Mouse (Mus musculus) c-Kit-positive CD71-negative TER-119-negative erythroid progenitor cells, embryonic 14.5 days (primary cell): ENCODE measurements around the gene C2cd3.

Experiments
- DNase-seq: peaks from one replicate; pipeline ENCODE4 v3.0.0-alpha.2; 2013; ENCODE audit warnings: low read depth

Gene C2cd3

GRCm38 (mm10) chr7:100371495-100372451, at the start of gene C2cd3, which contains the start of gene Ppme1:
Gene C2cd3 (plus strand): TSS chr7:100372233.
Gene Ppme1 (minus strand): TSS chr7:100372307.
- peak; percentile 97 for DNase-seq

DNA sequence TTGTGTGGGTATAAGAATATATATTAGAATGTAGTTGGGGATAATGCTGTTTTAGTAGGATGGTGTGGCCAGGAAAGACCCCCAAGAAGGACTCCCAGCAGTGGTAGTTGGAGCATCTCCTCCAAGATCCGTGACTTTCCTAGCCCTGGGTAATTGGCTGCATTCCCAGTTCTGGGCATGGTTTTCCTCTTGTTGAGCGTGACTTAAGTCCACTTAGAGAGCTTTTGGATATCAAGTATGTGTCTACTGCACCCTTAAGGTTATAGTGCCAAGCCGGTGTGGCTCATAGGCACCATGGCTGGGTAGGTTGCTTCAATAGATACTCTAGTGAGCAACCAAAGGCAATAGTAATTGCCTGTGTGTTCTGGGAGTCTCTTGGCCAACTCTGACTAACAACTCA, 48.3 kb upstream of the C2cd3 start:
- DNase-seq, result no peak

GRCm38 (mm10) chr7:100325482-100325881, 46.6 kb upstream of the C2cd3 start:
- peak; percentile 8 for DNase-seq

DNA sequence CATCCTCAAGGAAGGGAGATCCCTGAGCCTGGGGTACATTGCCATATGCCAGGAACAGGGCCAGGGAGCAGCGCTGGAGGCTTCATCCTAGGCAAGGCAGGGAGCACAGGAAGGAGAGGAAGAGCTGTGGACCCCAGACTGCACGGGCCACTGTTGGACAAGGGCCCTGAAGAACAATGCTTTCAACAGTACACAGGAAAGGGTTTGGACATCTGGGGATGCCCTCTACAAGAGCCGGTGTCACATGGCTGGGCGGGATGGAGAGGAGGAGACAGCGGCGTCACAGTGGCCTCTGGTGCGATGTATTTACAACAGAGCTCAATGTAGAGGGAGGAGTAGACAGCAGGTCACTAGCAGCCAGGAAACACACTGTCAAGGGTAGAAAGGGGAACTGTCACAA, 44.5 kb upstream of the C2cd3 start:
- no peak for DNase-seq

- DNase-seq, result no peak
Observed at GRCm38 (mm10) chr7:100328636-100329035, 43.4 kb upstream of the C2cd3 start.

DNA sequence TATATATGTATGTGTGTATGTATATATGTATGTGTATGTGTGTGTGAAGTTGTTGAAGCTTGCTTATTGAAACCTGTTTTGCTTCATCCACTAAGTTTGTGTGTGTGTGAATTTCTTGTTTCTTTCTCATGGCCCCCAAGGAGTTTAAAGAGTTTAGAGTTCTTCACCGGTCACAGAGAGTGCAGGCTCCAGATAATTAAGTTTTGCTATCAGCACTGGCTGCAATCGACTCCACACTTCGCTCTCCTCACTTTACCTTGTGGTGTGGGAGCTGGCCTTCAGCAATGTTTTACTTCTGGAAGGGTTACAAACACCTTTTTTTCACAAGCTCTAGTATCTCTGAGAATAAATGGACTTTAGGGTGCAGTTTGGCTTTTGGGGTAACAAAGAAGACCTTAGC, 40.8 kb upstream of the C2cd3 start:
- no peak for DNase-seq

- DNase-seq, result no peak
Observed at GRCm38 (mm10) chr7:100335921-100336320, 36.1 kb upstream of the C2cd3 start.

DNA sequence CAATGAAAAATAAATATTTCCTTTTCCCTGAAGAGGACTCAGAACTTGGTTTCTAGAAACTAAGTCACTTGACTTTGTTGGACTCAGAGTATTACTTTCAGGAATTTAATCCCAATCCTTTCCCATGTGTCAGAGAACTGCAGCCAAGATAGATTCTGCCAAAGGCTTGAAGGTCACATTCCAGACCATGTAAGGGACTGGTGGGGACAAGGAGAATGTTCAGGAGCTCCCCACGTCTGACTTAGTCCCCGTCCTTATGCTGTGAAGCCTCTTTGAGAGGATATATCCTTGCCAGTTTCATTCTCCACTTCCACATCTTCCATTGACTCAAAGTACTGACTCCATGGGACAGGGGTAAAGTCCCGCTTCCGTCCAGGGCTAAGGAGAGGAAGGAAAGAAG, 17.0 kb upstream of the C2cd3 start:
- DNase-seq, result no peak

- DNase-seq, result no peak
Observed at GRCm38 (mm10) chr7:100356324-100356723, 15.7 kb upstream of the C2cd3 start.

- DNase-seq, result no peak
Observed at GRCm38 (mm10) chr7:100356768-100357167, 15.3 kb upstream of the C2cd3 start.

GRCm38 (mm10) chr7:100357856-100358255, 14.2 kb upstream of the C2cd3 start:
- no peak for DNase-seq

DNA sequence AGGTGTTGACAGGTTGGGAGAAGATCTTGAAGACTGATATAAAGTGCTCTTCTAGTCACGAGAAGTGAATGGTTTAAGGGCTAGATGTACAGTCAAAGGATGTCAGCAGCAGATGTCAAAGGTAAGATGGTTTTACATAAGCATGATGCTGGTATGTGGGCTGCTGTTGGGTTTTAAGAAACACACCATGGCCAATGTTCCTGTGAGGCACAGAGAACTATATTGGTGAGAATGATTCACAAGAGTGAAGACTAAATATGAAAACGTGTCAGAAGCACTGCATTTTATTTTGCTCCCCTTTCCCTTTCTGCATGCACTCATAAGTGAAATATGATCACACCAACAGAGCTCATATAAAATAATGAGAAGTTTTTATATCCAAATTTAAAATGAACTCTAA, 8.9 kb upstream of the C2cd3 start:
- no peak for DNase-seq

- no peak for DNase-seq
Observed at GRCm38 (mm10) chr7:100364888-100365287, 7.1 kb upstream of the C2cd3 start.

- DNase-seq, result no peak
Observed at GRCm38 (mm10) chr7:100372452-100372980, 483 bp downstream of the C2cd3 start.

- DNase-seq, result no peak
Observed at GRCm38 (mm10) chr7:100378257-100378656, 6.2 kb downstream of the C2cd3 start.

DNA sequence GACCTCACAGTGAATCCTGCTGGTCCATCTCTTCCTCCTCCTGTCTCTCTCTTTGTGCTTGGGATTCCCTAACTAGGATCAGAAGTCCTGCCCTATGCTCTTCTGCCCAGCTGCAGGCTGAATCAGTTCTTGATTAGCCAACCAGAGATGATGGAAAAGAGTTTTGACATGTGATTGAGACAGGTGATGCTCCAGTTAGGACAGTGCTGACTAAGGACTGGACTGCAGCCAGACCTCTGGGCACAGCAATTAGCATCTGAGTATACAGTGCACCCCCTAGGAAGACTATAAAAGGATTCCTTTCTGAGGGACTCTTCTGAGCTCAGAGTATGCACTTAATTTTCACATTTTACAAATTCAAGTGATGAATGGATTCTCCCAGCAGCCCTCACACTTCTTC, 9.1 kb downstream of the C2cd3 start:
- no peak for DNase-seq

DNA sequence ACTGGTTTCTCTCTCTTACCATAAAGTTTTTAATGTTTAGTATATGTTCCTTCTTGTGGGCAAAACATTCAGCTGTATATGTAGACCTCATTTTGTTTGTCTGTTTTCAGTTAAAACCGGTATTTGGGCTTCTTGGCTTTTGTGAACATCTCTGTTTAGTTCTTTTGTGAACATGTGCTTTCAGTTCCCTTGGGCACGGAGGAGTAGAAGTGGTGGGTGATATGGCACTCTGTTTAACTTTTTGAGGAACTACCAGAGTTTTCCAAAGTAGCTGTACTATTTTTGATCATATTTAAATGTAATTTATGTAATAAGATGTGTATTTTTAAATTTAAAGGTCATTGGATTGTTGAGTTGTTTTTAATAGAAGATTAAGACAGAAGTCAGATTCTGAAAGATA, 11.2 kb downstream of the C2cd3 start:
- no peak for DNase-seq

GRCm38 (mm10) chr7:100388174-100388573, 16.1 kb downstream of the C2cd3 start:
- DNase-seq, result no peak

DNA sequence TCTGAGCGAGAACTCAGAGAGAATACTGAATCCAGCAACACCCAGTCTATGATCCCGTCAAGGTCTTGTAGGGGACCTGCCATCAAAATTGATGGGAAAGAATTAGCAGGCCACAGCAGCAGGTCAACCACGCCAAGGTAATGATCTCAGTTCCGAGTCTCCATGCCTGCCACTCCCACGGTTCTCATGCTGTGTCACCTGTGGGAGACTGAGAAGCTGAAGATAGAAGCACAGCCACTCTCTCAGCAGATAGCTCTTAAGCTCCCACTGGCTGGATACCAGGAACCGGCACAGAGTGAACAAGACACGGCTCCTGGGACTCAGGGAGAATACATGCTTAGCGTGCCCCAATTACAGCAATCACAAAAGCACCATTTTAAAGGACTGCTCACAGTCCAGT, 18.1 kb downstream of the C2cd3 start:
- DNase-seq, result no peak

- no peak for DNase-seq
Observed at GRCm38 (mm10) chr7:100392265-100392664, 20.2 kb downstream of the C2cd3 start.

DNA sequence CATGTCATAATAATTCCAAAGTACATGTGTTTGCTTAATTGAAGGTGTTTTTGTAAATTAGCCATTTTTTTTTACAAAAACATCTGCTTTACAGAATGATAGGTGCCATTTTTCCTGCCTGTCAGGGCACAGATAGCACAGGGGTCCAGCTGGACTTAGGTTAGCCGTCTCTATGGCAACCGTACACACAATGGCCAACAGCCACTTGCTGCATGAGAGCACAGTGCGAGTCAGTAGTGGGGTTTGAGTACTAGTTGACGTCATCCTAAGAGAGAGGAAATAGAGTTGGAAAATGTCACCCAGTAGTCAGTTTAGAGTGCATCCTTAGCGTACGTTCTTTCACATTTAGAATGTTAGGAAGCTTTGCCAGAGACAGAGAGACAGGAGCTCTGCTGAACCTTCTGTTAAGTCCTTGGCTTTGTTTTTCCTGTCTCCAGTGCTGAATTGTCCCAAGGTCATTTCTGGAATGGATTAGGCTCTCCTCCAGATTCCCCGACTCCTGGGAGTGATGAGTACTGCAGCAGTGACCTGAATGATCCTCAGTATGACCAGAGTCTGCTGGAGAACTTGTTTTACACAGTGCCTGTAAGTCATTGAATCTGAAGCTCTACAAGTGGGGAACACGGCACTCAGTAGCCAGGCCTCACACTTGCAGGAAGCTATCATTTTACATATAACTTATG, 27.3 kb downstream of the C2cd3 start:
- DNase-seq, result no peak

DNA sequence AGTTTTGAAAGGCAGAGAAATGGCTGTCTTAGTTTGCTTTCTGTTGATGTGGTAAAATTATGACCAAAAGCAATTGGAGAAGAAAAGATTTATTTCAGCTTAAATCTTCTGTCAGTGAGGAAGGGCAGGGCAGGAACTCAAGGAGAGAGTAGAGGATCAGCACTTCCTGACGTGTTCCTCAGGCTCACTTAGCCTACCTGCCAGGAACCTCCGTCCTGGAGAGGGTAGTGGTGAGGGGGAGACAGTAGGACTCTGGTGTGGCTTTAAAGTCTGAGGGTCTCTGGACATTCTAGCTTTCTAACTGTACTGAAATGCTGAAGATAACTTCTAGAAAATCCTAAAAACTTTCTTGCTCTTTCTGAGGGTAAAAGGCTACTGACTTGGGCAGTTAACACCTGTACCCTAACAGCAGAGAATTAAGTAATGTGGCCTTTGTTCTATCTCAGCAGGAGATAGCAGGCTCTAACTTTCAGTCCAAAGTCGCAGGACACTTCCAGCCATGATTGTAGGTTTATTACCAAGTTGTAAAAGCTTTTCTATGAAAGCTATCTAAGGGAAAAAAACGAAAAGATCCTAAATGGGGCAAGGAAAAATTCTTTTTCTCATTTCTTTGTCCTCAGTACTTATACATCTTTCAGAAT, 29.0 kb downstream of the C2cd3 start:
- no peak for DNase-seq
